Mouse (Mus musculus) neutrophil, adult 5-6 weeks (primary cell): ENCODE data around the gene Fam129a. TPM values are rescaled to one million over a fixed set of nuclear protein-coding genes. Genes with fewer than 3 reads are reported as not detected.

Experiments
- ATAC-seq: fragments of 151-379, 151-347 bp; 2 replicates; pipeline ENCODE4 v1.8.0; 2017; ENCODE audit warnings: mild to moderate bottlenecking, moderate TSS enrichment; ENCODE audit not compliant: insufficient number of reproducible peaks, poor library complexity, low FRiP score, severe bottlenecking; ENCODE audit errors: extremely low read depth
- total RNA-seq: library from RNA; stranded (forward); fragments of 200-1000 nt; gene quantifications from 2 replicates; pipeline ENCODE4 v1.2.3, GENCODE M21; 2017

Gene Fam129a
- total RNA-seq, result 121 and 130 TPM in 2 replicates

- ATAC-seq, result peak; percentile 68
Observed at GRCm38 (mm10) chr1:151570981-151571837, at the start of gene Fam129a. Fam129a (plus strand) TSS chr1:151571186.

GRCm38 (mm10) chr1:151526701-151527100 is 44.3 kb upstream of the Fam129a start:
- no peak for ATAC-seq

- no peak for ATAC-seq
Observed at GRCm38 (mm10) chr1:151543796-151544477, 27.0 kb upstream of the Fam129a start.

GRCm38 (mm10) chr1:151544581-151544980 is 26.4 kb upstream of the Fam129a start:
- no peak for ATAC-seq

- ATAC-seq, result no peak
Observed at GRCm38 (mm10) chr1:151545571-151545970, 25.4 kb upstream of the Fam129a start.

GRCm38 (mm10) chr1:151548896-151549610 is 21.9 kb upstream of the Fam129a start:
- ATAC-seq, result no peak

GRCm38 (mm10) chr1:151549794-151550193 is 21.2 kb upstream of the Fam129a start:
- no peak for ATAC-seq

GRCm38 (mm10) chr1:151550587-151551479 is 20.2 kb upstream of the Fam129a start:
- ATAC-seq, result no peak

GRCm38 (mm10) chr1:151560536-151560935 is 10.4 kb upstream of the Fam129a start:
- no peak for ATAC-seq

- no peak for ATAC-seq
Observed at GRCm38 (mm10) chr1:151563401-151563800, 7.6 kb upstream of the Fam129a start.

- ATAC-seq, result no peak
Observed at GRCm38 (mm10) chr1:151563893-151564292, 7.1 kb upstream of the Fam129a start.

GRCm38 (mm10) chr1:151564377-151564776 is 6.6 kb upstream of the Fam129a start:
- ATAC-seq, result peak; percentile 97

GRCm38 (mm10) chr1:151568682-151569081 is 2.3 kb upstream of the Fam129a start:
- no peak for ATAC-seq

- ATAC-seq, result 0 out of 2 replicates have a peak, but pooled peaks have one; percentile 13
Observed at GRCm38 (mm10) chr1:151571838-151572578, 1.0 kb downstream of the Fam129a start.

- ATAC-seq, result no peak
Observed at GRCm38 (mm10) chr1:151572601-151573320, 1.8 kb downstream of the Fam129a start.

GRCm38 (mm10) chr1:151580200-151580982 is 9.4 kb downstream of the Fam129a start:
- no peak for ATAC-seq

GRCm38 (mm10) chr1:151581454-151581853 is 10.5 kb downstream of the Fam129a start:
- no peak for ATAC-seq
